Mouse (Mus musculus) adrenal gland, postnatal 10 days (tissue): ENCODE data around the gene Vps52. TPM values are rescaled to one million over a fixed set of nuclear protein-coding genes. Genes with fewer than 3 reads are reported as not detected.
A peak's percentile ranks its signal among the peaks of the same experiment; 100 is the strongest.
"Not testable (repeated sequence)": the region's sequence is repeated elsewhere in the genome, so short reads cannot be mapped to it uniquely, and the experiment has no call there.

Source experiments
- DNase-seq: peaks from one replicate; pipeline ENCODE4 v3.0.0; 2021; ENCODE audit warnings: mixed read lengths
- total RNA-seq, 2 experiments: library from RNA; stranded (reverse); gene quantifications; 2 replicates each; pipeline ENCODE4 v1.2.3; 2021

Vps52 gene
- total RNA-seq, 2 experiments from 2014 or later: 38.8 to 51.4 TPM

- DNase-seq: peak; percentile 54
Measured at GRCm38 (mm10) chr17:33965846-33966550, 10.4 kb downstream of the Vps52 start.

GRCm38 (mm10) chr17:33968489-33968888 is 12.9 kb downstream of the Vps52 start:
- DNase-seq: peak; percentile 87

DNA sequence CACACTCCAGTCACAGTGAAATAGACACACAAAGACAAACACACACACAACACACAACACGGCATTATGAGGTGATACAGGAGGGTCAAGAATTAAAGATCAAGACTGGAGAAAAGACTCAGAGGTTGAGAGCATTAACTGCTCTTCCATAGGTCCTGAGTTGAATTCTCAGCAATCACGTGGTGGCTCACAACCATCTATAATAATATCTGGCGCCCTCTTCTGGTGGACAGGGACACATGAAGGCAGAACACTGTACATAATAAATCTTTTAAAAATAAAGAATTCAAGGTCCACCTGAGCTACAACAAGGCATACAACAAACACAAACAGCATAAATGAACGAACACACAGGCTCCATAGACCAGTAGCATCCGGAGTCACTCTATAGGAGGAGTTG is 13.3 kb downstream of the Vps52 start:
- DNase-seq: no peak

DNA sequence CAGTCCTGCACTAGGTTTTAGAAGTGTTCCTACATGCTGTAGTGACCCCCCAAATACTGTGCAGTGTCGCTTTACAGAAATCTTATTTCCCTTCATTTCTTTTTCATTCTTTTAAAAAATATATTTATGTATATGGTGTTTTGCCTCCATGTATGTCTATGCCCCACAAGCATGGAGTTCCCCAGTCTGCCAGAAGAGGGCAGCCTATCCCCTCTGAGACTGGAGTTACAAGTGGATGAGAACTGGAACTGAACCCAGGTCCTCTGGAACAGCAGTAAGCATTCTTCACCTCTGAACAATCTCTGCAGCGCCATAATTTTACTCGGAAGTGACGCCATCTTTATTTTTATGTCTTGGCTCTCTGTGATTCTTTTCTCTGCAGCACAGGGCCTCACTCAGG is 13.8 kb downstream of the Vps52 start:
- no peak for DNase-seq

DNA sequence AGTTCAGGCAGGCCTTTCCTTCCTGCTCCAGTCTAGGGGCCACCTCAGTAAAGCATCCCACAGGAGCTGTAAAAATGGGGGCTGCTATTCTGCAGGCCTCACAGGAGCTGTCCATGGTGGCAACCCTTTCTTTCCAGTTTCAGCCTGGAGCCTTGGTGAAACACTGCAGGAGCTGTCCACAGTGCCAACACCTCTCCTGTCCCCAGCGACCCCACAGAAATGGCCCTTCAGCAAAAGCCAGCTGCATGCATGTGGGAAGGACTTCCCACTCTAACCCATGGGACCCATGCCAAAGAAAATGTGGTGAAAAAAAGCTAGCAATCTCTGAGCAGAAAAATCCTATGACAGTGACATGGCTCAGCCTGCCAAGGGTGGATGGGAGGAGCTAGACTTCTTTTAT is 17.1 kb downstream of the Vps52 start:
- peak; percentile 67 for DNase-seq

GRCm38 (mm10) chr17:33973572-33973971 is 18.0 kb downstream of the Vps52 start:
- DNase-seq: no peak

- DNase-seq: no peak
Measured at GRCm38 (mm10) chr17:33977861-33978557, 22.4 kb downstream of the Vps52 start.

GRCm38 (mm10) chr17:33978631-33979031 is 23.0 kb downstream of the Vps52 start:
- peak; percentile 82 for DNase-seq

DNA sequence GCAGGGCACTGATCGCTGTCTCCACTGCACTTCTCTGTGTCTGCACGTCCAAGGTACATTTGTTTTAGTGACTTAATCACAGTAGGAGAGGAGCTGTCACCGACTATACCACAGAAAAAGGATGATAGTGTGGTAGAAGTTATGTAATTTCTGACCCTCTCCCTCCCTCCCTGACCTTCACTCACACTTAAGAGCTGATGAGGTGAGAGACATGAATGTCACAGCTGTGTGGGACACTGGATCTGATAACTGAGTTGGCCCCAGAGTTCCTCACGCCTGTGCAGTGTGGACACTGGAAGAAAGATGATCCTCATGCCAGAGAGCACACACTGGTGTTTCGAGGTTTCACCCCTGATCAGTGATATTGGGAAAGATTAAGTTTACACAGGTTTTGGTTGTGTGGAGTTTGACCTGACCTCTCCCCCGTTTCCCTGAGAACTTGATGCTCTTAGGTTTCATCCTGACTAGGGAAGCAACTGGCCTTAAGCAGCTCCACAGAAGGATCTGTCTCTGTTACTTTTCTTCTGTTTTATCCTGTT is 24.0 kb downstream of the Vps52 start:
- DNase-seq: no peak

GRCm38 (mm10) chr17:33980181-33981035 is 24.8 kb downstream of the Vps52 start:
- no peak for DNase-seq

DNA sequence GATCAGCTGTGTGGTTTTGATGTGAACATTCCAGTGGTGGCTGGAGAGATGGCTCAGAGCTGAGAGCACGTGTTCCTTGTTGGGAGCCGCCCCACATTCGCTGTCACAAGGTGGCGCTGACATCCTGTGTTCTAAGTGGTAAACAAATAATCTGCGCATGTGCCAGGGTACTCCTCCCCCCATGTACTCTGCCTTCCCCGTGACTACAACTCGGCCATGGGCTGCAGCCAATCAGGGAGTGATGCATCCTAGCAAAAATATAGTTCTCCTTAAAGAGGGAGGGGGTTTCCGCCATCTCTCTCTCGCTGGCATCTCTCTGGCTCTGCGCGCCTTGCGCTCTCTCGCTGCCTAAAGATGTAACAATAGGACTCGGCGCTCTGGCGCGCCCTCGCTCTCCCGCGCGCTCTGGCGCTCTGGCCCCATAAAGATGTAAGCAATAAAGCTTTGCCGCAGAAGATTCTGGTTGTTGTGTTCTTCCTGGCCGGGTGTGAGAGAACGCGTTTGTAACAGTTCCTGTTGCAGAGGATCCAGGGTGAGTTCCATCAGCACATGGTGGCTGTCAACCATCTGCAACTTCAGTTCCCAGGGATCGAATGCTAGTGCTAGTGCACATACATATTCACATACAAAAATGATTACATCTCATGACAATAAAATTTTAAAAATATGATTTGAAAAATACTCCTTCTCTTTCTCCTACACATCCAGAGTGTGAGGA is 25.7 kb downstream of the Vps52 start:
- DNase-seq: peak; percentile 86

GRCm38 (mm10) chr17:33982136-33982535 is 26.5 kb downstream of the Vps52 start:
- DNase-seq: peak; percentile 74

GRCm38 (mm10) chr17:33991788-33992664 is 36.4 kb downstream of the Vps52 start:
- peak; percentile 67 for DNase-seq

DNA sequence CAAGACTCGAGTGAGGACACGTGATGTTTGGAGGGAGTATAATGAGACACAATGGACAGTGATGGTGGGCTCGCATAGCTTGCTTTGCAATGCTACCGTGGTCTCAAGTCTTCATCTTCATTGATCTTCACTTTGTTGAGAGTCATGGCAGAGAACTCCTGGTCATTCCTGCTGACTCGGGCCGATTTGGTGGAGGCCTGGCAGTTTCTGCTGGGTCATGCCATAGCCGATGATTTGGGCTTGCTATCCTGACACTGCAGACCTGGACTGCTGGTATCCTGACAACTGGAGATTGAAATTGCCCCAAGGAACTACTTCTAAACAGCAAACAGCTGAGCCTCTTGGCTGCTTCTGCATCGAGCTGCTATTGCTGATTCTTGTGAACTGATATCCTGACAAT is 39.3 kb downstream of the Vps52 start:
- DNase-seq: no peak

GRCm38 (mm10) chr17:33995651-33996050 is 40.0 kb downstream of the Vps52 start:
- DNase-seq: no peak

GRCm38 (mm10) chr17:33997025-33997424 is 41.4 kb downstream of the Vps52 start:
- DNase-seq: not testable (repeated sequence)

- not testable (repeated sequence) for DNase-seq
Measured at GRCm38 (mm10) chr17:33998697-33999096, 43.1 kb downstream of the Vps52 start.

- DNase-seq: peak; percentile 64
Measured at GRCm38 (mm10) chr17:33999341-34000149, 43.9 kb downstream of the Vps52 start.

GRCm38 (mm10) chr17:34000150-34000537 is 44.5 kb downstream of the Vps52 start, which contains the start of gene H2-K1:
H2-K1 (minus strand) TSS chr17:34000347.
- DNase-seq: peak; percentile 94

DNA sequence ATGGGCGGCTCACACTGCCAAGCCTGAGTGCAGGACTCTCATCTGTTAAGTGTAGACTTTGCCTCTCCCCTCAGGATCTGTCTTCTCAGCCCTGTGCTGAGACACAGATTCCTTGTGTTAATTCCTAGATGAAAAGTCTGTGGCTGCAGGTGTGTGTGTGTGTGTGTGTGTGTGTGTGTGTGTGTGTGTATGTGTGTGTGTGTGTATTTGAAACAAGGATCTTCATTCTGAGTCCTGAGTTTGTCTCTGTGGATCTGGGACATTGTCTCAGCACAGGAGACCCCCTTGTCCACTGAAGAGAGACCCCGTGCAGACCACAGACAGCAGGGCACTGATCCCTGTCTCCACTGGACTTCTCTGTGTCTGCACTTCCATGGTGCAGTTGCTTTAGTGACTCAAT is 45.2 kb downstream of the Vps52 start:
- DNase-seq: not testable (repeated sequence)
